ENCODE assay signal across 8 mouse cellular contexts in the genomic region with DNA sequence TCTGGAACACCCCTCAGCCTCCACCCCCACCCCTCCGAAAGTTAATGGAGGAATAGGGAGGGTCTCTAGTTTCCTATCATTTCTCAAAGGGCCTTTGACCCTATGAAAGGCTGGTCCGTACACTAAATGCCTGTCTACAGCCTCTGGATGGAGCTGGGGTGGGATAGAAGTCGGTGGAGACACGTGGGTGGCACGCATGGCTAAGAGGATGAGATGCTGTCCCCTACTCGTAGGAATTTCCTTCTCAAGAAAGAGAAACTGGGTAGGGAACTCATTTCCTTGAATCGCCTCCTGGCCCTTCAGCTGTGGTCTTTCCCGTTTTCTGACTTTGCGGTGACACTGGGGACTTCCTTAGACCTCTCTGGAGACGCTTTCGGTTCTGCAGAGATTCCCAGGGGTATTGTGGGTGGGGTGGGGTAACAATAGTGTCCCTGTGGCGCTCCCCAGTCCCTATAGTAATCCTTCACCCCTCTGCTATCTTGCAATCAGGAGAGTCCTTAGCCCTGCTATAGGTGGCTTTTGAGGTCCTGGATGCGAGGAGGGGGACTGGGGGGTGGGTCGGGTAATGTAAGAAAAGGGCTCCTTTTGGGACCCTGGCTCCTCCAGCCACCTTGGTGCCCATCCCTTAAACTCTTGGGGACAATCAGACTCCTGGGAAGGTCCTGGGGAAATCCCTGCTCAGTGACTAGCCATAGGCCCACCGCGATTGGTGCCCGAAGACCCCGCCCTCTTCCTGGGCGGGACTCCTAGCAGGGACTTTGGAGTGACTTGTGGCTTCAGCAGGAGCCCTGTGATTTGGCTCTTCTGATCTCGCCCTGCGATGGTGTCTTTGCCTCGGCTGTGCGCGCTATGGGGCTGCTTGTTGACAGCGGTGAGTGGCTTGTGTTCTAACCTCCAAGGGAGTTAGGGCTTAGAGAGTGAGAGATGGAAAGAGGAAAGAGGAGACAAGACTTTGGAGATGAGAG. TPM values are rescaled to one million over a fixed set of nuclear protein-coding genes. Genes with fewer than 3 reads are reported as not detected.
DNase-seq lines count a peak whose midpoint lies in the region; ATAC-seq and TF ChIP-seq lines count a peak whose summit lies in the region.

A gene (plus strand): TSS at position 740 of the 965 bp plus-strand sequence.

- H3K36me3 ChIP-seq in CH12.LX (replicated peaks in 1 of 2; ENCODE audit: control insufficient read depth in 1 of 2, insufficient read depth in 1 of 2, low read length in 1 of 2) (peaks cover 6 to 15% of the 10 kb centered on the region in 2 experiments), myocyte (ENCODE audit: control insufficient read depth, insufficient read depth) (no peaks in the 10 kb centered on the region)
- no peaks in the 10 kb centered on the region for H3K36me3 ChIP-seq in liver, embryonic 13.5 days

- peak within 1 kb of the TSS; percentile 86 for H3K9ac ChIP-seq in CH12.LX (ENCODE audit: insufficient read depth, low read depth)
- H3K9ac ChIP-seq in liver, embryonic 13.5 days: no peak within 1 kb of the TSS

- DNase-seq in CH12.LX (ENCODE audit: extremely low read depth): peak; percentile 95
- peak; percentile 60 to 62 for DNase-seq in gastrocnemius, postnatal 36 days
- DNase-seq in induced T-regulatory cell, adult 2 months (ENCODE audit: low read depth): peak; percentile 68
- no peak for DNase-seq in liver, embryonic 13.5 days
- peak; percentile 26 for DNase-seq in thymus, postnatal 25 days
- no peak for DNase-seq in layer of hippocampus, adult 9-11 months

- no peak for TF ChIP-seq CTCF in CH12.LX (conservative IDR thresholded peaks at IDR 0.05 in 1 of 2, IDR thresholded peaks at IDR 0.05 in 1 of 2; ENCODE audit: low read depth in 2 of 2, low read length in 2 of 2)
- no peak for TF ChIP-seq CTCF in bone marrow macrophage, adult 2 months (IDR thresholded peaks at IDR 0.05; ENCODE audit: low read depth, low read length)

- H3K79me2 ChIP-seq in CH12.LX (replicated peaks; ENCODE audit: control insufficient read depth, extremely low read depth, insufficient read depth, poor library complexity, severe bottlenecking) (peaks cover 32% of the 10 kb centered on the region), myocyte (ENCODE audit: control insufficient read depth, insufficient read depth) (no peaks in the 10 kb centered on the region)

- ATAC-seq in liver, embryonic 13.5 days (ENCODE audit: low read depth): peak; percentile 68

- H3K4me2 ChIP-seq in CH12.LX (ENCODE audit: insufficient read depth, low read depth, poor library complexity, severe bottlenecking) (peak within 1 kb of the TSS; percentile 90), myocyte (ENCODE audit: low read depth) (peak within 1 kb of the TSS; percentile 27)
- peak within 1 kb of the TSS; percentile 45 for H3K4me2 ChIP-seq in liver, embryonic 13.5 days

- TF ChIP-seq POLR2A in CH12.LX (IDR thresholded peaks at IDR 0.05; ENCODE audit: low read depth, low read length) (peak; percentile 99), myocyte (IDR thresholded peaks at IDR 0.05; ENCODE audit: insufficient read length, low read depth) (no peak)
- no peak for TF ChIP-seq POLR2A in bone marrow macrophage, adult 2 months (IDR thresholded peaks at IDR 0.05; ENCODE audit: borderline replicate concordance, low read depth, low read length)

- peak within 1 kb of the TSS; percentile 99 for H3K27ac ChIP-seq in CH12.LX (ENCODE audit: insufficient read depth, low read depth)
- peak within 1 kb of the TSS; percentile 43 for H3K27ac ChIP-seq in bone marrow macrophage, adult 2 months (ENCODE audit: insufficient read depth, low read depth, low read length)
- no peak within 1 kb of the TSS for H3K27ac ChIP-seq in liver, embryonic 13.5 days

- peaks cover 19 to 34% of the 10 kb centered on the region in 2 experiments for H3K4me1 ChIP-seq in CH12.LX (ENCODE audit: control insufficient read depth in 1 of 2, insufficient read depth in 2 of 2)
- H3K4me1 ChIP-seq in bone marrow macrophage, adult 2 months (ENCODE audit: control insufficient read depth, insufficient read depth, low read length): peaks cover 24% of the 10 kb centered on the region
- peaks cover 12% of the 10 kb centered on the region; the same call in 1 of the 2 replicates for H3K4me1 ChIP-seq in liver, embryonic 13.5 days (replicated peaks)

- H3K27me3 ChIP-seq in CH12.LX (replicated peaks) (no peaks in the 10 kb centered on the region), myocyte (ENCODE audit: control insufficient read depth, insufficient read depth, insufficient read length) (peaks cover 28% of the 10 kb centered on the region)
- H3K27me3 ChIP-seq in liver, embryonic 13.5 days: peaks cover 37% of the 10 kb centered on the region

- peaks cover 11% of the 10 kb centered on the region for H3K9me3 ChIP-seq in CH12.LX (replicated peaks; ENCODE audit: low read length)
- H3K9me3 ChIP-seq in liver, embryonic 13.5 days (replicated peaks): peaks cover 7% of the 10 kb centered on the region; the same call in 1 of the 2 replicates

- no peak for TF ChIP-seq RAD21 in CH12.LX (IDR thresholded peaks at IDR 0.05; ENCODE audit: low read depth, low read length)

- intact Hi-C loops in gastrocnemius, postnatal 36 days (cut with DNase I): no loop called here

- H3K4me3 ChIP-seq in CH12.LX (replicated peaks in 1 of 3; ENCODE audit: low read depth in 2 of 3, low read length in 2 of 3, poor library complexity in 1 of 3) (peak within 1 kb of the TSS; percentile 68 to 88 (median 85)), myocyte (no peak within 1 kb of the TSS)
- H3K4me3 ChIP-seq in bone marrow macrophage, adult 2 months (ENCODE audit: insufficient read depth, low read length): peak within 1 kb of the TSS; percentile 61
- H3K4me3 ChIP-seq in liver, embryonic 13.5 days (replicated peaks): peak within 1 kb of the TSS; percentile 42

- dilution Hi-C loops in CH12.LX (cut with MboI; ENCODE audit: extremely low pct_ligation_motif_present, extremely low pct_unique_long_range_greater_than_20kb, low sequenced_read_pairs): no loop called here

- WGBS in liver, embryonic 13.5 days (ENCODE audit: insufficient replicate concordance): 5% methylated on average over 25 of the region's 25 CpGs

- in situ Hi-C loops in CH12.LX (cut with MboI; ENCODE audit: low pct_ligation_motif_present, low pct_unique_long_range_greater_than_20kb, low sequenced_read_pairs): no loop called here

- peak; percentile 91 for TF ChIP-seq EP300 in CH12.LX (IDR thresholded peaks at IDR 0.05; ENCODE audit: low read length)

- H3ac ChIP-seq in myocyte (ENCODE audit: control insufficient read depth, insufficient read length): no peak within 1 kb of the TSS

TF ChIP-seq in CH12.LX, 34 proteins besides CTCF, POLR2A, EP300 and RAD21 (continues in another document):
- TF ChIP-seq ELF1 (IDR thresholded peaks at IDR 0.05; ENCODE audit: low read depth, low read length) (no peak; the same call in 1 of the 2 replicates), GABPA (IDR thresholded peaks at IDR 0.05; ENCODE audit: insufficient replicate concordance, low read depth, low read length) (no peak), IRF4 (IDR thresholded peaks at IDR 0.05; ENCODE audit: low read depth, low read length) (peak; percentile 90), MEF2A (IDR thresholded peaks at IDR 0.05; ENCODE audit: borderline replicate concordance, low read depth, low read length) (peak; percentile 80), ZMIZ1 (IDR thresholded peaks at IDR 0.05; ENCODE audit: low read depth, low read length) (peak; percentile 97), KAT2A (IDR thresholded peaks at IDR 0.05; ENCODE audit: insufficient replicate concordance, low read length) (0 out of 2 replicates have a peak, but pooled peaks have one; percentile 64), ZNF384 (IDR thresholded peaks at IDR 0.05; ENCODE audit: low read depth, low read length) (no peak), MYC (IDR thresholded peaks at IDR 0.05; ENCODE audit: low read depth, low read length) (peak; percentile 91), SIN3A (IDR thresholded peaks at IDR 0.05; ENCODE audit: low read length) (peak; percentile 83), TBP (conservative IDR thresholded peaks at IDR 0.05; ENCODE audit: low read depth, low read length) (peak; percentile 97), MXI1 (IDR thresholded peaks at IDR 0.05; ENCODE audit: low read depth, low read length) (peak; percentile 73), ETS1 (conservative IDR thresholded peaks at IDR 0.05; ENCODE audit: low read depth, low read length) (peak; percentile 91), NELFE (IDR thresholded peaks at IDR 0.05; ENCODE audit: low read depth, low read length) (peak; percentile 98)

TF ChIP-seq in myocyte, 11 proteins besides CTCF, POLR2A, EP300 and RAD21:
- TF ChIP-seq E2F4 (IDR thresholded peaks at IDR 0.05; ENCODE audit: insufficient read depth) (no peak), TCF12 (IDR thresholded peaks at IDR 0.05; ENCODE audit: insufficient read depth, poor library complexity, severe bottlenecking) (no peak), USF1 (IDR thresholded peaks at IDR 0.05; ENCODE audit: low read depth) (no peak), TCF3 (IDR thresholded peaks at IDR 0.05; ENCODE audit: insufficient read length, low read depth) (no peak), SRF (IDR thresholded peaks at IDR 0.05; ENCODE audit: control insufficient read depth, insufficient read length, low read depth) (no peak)

RNA-seq across cellular contexts. Expression of the gene that starts here (rescaled TPM):
- total RNA-seq in CH12.LX (2012; rRNA removed): 146 and 149 TPM in 2 replicates
- total RNA-seq in CH12.LX (2014; rRNA removed): 191 and 223 TPM in 2 replicates
- 147 and 149 TPM in 2 replicates for polyA plus RNA-seq in CH12.LX (2012; ENCODE audit: insufficient read length, low read depth)
- 20.4 and 29.2 TPM in 2 replicates for polyA plus RNA-seq in bone marrow macrophage, adult 2 months (2012; ENCODE audit: insufficient read depth, insufficient read length, missing spikeins)
- under 1 TPM; 0.48 to 0.76 TPM for total RNA-seq in gastrocnemius, postnatal 36 days (2021)
- 3.4 and 3.8 TPM in 2 replicates for polyA plus RNA-seq in liver, embryonic 13.5 days (2015; fragmentation: Nextera tagmentation; extraction: Ambion mirVana)
- polyA plus RNA-seq in myocyte (2012; fragmentation: generic; extraction: Trizol): 1.1 TPM

Comparison
In these comparisons a context has a peak if more than half of its experiments do, and no peak if none do; other contexts are left out.
1. RNA of the gene that starts here (total RNA-seq): 146 to 223 TPM in CH12.LX; 0.48 to 0.76 TPM in gastrocnemius, postnatal 36 days; every median in the first group is over 10 times any median in the second.
2. Peak in DNase-seq in gastrocnemius, postnatal 36 days; RNA of the gene not detected or under 1 TPM.
3. DNase-seq: peak in CH12.LX (single experiment), induced T-regulatory cell, adult 2 months (single experiment) and thymus, postnatal 25 days (single experiment); none in liver, embryonic 13.5 days (single experiment) and layer of hippocampus, adult 9-11 months (single experiment).
4. H3K4me2 ChIP-seq: peak in every context shown above with its lines; median percentile 90 in CH12.LX; 45 in liver, embryonic 13.5 days; 27 in myocyte.